Mouse (Mus musculus): ENCODE measurements around the gene Nectin1. TPM values are rescaled to one million over a fixed set of nuclear protein-coding genes. Genes with fewer than 3 reads are reported as not detected.

The Nectin1 gene
- polyA plus RNA-seq, 1 experiment from 2014 or later: 1.6 TPM

DNA sequence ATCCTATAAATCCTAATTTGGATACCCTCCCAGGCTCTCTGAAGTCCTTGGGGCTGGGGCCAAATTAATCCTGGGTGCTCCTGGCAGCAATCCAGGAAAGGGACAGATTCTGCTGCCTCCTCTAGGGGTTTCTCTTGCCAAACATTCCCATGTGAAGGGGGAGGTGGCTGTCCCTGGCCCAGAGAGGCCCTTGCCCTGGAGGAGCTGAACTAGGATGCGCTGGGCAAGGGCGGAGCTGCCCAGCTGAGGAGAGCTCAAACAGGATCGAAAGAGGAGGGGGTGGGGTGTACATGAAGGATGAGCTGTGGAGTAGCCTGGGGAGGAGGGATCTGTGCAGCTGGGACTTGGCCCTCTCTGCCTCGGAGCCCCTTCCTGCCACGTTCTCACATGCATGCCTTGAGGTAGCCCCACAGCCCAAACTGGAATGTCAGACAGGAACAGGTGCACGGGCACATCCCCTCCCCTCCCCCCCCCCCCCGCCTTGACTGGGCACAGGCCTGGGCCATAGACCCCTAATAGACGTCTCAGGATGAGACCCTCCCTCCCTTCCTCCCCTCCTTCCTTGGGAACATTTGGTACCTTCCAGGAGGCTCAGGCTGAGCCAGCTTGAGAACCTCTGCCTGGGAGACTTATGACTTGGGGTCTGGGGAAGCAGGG, 99.3 kb downstream of the Nectin1 start:
- no peaks in the 10 kb centered on the region for H3K36me3 ChIP-seq (replicated peaks)
- H3K27ac ChIP-seq (replicated peaks): no peak overlapping the region
- H3K9ac ChIP-seq: no peak overlapping the region
- H3K9me3 ChIP-seq (replicated peaks): no peaks in the 10 kb centered on the region
- H3K4me2 ChIP-seq: no peak overlapping the region
- peaks cover 26% of the 10 kb centered on the region for H3K27me3 ChIP-seq
- ATAC-seq (ENCODE audit: insufficient read depth): no peak
- H3K4me3 ChIP-seq (replicated peaks): no peak overlapping the region
- no peaks in the 10 kb centered on the region for H3K4me1 ChIP-seq (replicated peaks)
- WGBS (ENCODE audit: insufficient replicate concordance): 11% methylated on average over 7 of the region's 8 CpGs

DNA sequence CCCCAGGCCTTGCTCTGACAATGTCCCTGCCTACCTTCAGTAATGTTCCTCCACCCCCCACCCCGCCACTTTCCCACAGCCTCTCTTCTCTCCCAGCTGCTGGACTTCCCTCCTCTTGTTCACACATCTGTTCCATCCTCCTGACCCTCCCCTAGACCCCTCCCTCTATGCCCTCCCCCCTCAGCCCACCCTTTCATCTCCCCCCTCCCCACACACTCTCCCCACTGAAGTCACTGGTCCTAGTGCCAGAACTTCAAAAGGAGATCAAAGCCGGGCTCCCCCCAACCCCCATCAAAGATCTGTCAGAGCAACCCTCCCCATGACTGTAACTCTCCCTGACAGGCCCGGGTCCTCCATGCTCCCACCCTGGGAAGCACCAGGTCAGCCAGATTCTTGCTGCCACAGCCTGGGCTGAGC, 99.9 kb downstream of the Nectin1 start:
- no peak overlapping the region for H3K9ac ChIP-seq
- WGBS (ENCODE audit: insufficient replicate concordance): 10% methylated on average over 3 of the region's 3 CpGs
- H3K36me3 ChIP-seq (replicated peaks): no peaks in the 10 kb centered on the region
- H3K27me3 ChIP-seq: peaks cover 26% of the 10 kb centered on the region
- H3K4me3 ChIP-seq (replicated peaks): no peak overlapping the region
- no peaks in the 10 kb centered on the region for H3K4me1 ChIP-seq (replicated peaks)
- no peak for ATAC-seq (ENCODE audit: insufficient read depth)
- no peak overlapping the region for H3K27ac ChIP-seq (replicated peaks)
- no peak overlapping the region for H3K4me2 ChIP-seq
- H3K9me3 ChIP-seq (replicated peaks): no peaks in the 10 kb centered on the region

DNA sequence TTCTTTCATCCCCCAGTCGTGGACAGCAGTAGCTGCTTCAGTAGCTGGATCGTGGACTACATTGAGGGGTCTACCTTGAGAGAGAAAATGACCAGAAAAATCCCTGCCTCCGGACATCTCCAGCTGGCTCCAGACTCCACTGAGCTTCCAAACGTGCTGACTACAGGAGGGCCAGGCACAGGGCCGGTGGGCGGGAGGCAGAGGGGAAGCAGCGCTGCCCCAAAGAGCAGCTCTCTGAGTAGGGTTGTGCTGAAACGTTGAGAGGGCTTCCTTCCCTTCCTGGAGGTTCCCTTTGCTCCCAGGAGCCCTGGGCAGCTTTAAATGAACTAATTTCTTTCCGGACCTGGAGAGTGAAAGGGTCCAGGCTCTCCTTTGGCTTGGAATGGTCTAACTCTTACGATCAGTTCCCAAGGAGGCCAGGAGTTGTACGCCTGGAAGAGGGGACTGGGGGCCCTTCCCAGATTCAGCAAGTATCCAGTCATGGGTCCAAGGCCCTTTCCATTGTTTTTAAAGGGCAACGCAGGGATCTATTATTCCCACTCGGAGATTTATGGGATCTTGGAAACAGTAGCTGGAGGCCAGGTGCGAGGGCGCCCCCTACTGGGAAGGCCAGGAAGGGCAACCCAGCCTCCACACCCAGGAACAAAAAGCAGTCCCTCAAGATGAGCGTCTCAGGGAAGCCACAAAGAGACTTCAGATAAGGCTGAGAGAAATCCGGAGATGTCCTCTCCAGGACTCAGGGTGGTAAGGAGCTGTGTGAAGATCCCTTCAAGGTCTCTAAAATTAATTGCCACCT, 102.1 kb downstream of the Nectin1 start:
- no peak overlapping the region for H3K9ac ChIP-seq
- no peaks in the 10 kb centered on the region for H3K4me1 ChIP-seq (replicated peaks)
- H3K27me3 ChIP-seq: peaks cover 26% of the 10 kb centered on the region
- no peaks in the 10 kb centered on the region for H3K36me3 ChIP-seq (replicated peaks)
- ATAC-seq (ENCODE audit: insufficient read depth): no peak
- no peak overlapping the region for H3K4me3 ChIP-seq (replicated peaks)
- no peak overlapping the region for H3K4me2 ChIP-seq
- no peak overlapping the region for H3K27ac ChIP-seq (replicated peaks)
- no peaks in the 10 kb centered on the region for H3K9me3 ChIP-seq (replicated peaks)
- WGBS (ENCODE audit: insufficient replicate concordance): 6% methylated on average over 17 of the region's 17 CpGs

DNA sequence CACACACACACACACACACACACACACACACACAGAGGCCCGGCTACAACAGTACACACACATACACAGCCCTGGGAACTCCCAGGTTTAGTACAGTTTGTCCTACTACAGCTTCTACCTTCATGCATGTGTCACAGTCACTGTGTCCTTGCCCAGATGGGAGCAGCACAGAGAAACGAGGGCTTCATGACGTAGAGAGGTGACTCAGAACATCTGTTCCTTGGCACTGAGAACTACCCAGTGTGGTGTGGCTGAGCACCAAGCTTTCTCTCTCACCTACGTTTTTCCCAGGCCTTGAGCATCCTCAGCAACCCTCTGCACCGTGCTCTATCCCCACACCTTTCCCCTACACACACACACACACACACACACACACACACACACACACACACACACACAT, 104.1 kb downstream of the Nectin1 start:
- Histone ChIP-seq H3K4me1 (replicated peaks) (no peaks in the 10 kb centered on the region), H3K36me3 (replicated peaks) (no peaks in the 10 kb centered on the region), H3K9me3 (replicated peaks) (no peaks in the 10 kb centered on the region), H3K4me3 (replicated peaks) (no peak overlapping the region), H3K27me3 (peaks cover 22% of the 10 kb centered on the region), H3K4me2 (no peak overlapping the region), H3K27ac (replicated peaks) (no peak overlapping the region), H3K9ac (no peak overlapping the region)
- ATAC-seq (ENCODE audit: insufficient read depth): no peak
- WGBS (ENCODE audit: insufficient replicate concordance): 36% methylated on average over 5 of the region's 5 CpGs

GRCm38 (mm10) chr9:43850281-43850680, 106.5 kb downstream of the Nectin1 start:
- 63% methylated on average over 8 of the region's 8 CpGs for WGBS (ENCODE audit: insufficient replicate concordance)
- Histone ChIP-seq H3K27me3 (peaks cover 7% of the 10 kb centered on the region), H3K4me1 (replicated peaks) (no peaks in the 10 kb centered on the region), H3K9ac (no peak overlapping the region), H3K4me2 (no peak overlapping the region), H3K4me3 (replicated peaks) (no peak overlapping the region), H3K9me3 (replicated peaks) (no peaks in the 10 kb centered on the region), H3K27ac (replicated peaks) (no peak overlapping the region), H3K36me3 (replicated peaks) (no peaks in the 10 kb centered on the region)
- ATAC-seq (ENCODE audit: insufficient read depth): no peak

DNA sequence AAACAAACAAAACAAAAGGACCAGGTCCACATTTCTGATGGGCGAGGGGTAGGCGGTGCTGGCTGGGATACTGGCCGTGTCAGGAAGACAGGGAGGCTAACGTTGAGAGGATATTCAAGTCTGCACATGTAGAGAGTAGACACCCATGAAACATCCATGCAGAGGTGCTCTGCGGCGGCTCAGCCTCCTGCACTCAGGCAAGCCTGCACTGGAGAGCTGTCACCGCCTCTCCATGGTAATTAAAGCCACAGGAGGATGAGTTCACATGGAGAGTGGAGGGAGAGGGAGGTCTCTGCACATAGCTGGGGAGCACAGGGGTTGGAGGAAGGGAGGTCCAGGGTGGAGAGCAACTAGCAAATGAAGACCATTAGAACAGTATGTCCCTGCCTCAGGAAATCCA, 107.4 kb downstream of the Nectin1 start:
- 60% methylated on average over 7 of the region's 7 CpGs for WGBS (ENCODE audit: insufficient replicate concordance)
- no peaks in the 10 kb centered on the region for H3K27me3 ChIP-seq

DNA sequence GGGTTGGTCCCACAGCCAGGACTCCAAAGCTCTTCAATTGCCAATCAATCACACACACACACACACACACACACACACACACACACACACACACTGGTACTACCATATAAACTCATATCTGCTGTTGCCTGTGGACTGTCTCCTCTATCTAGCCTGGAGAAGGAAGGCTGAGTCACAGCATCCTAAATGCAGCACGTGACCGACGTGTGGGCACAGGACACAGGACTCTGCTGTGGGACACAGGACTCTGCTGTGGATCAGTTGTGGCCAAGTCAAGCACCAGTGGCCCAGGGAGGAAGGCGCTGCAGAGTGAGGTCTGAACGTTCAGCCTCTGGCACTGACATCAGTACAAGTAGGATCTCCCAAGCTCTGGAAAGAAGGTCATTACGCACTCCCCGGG, 112.1 kb downstream of the Nectin1 start:
- no peaks in the 10 kb centered on the region for H3K27me3 ChIP-seq
- WGBS (ENCODE audit: insufficient replicate concordance): 65% methylated on average over 7 of the region's 7 CpGs
- no peak for ATAC-seq (ENCODE audit: insufficient read depth)
- no peak overlapping the region for H3K4me2 ChIP-seq
- no peak overlapping the region for H3K9ac ChIP-seq
- H3K4me3 ChIP-seq (replicated peaks): no peak overlapping the region
- no peaks in the 10 kb centered on the region for H3K9me3 ChIP-seq (replicated peaks)
- H3K36me3 ChIP-seq (replicated peaks): no peaks in the 10 kb centered on the region
- H3K27ac ChIP-seq (replicated peaks): no peak overlapping the region
- H3K4me1 ChIP-seq (replicated peaks): no peaks in the 10 kb centered on the region

More for the DNA sequence above, 107.4 kb downstream of the Nectin1 start:
- no peak overlapping the region for H3K9ac ChIP-seq
- H3K9me3 ChIP-seq (replicated peaks): no peaks in the 10 kb centered on the region
- H3K4me3 ChIP-seq (replicated peaks): no peak overlapping the region
- no peaks in the 10 kb centered on the region for H3K4me1 ChIP-seq (replicated peaks)
- no peak overlapping the region for H3K4me2 ChIP-seq
- no peak overlapping the region for H3K27ac ChIP-seq (replicated peaks)
- H3K36me3 ChIP-seq (replicated peaks): no peaks in the 10 kb centered on the region
- ATAC-seq (ENCODE audit: insufficient read depth): no peak
